Mouse (Mus musculus): ENCODE measurements at regions not wholly inside any gene's neighbourhood (a gene's known extent, or its start where the extent isn't known, plus 50 kb on each side); places are given as distances from the start of the nearest gene placed in this dataset.

GRCm38 (mm10) chr12:15717989-15718388, 98.7 kb downstream of the Trib2 start:
- TF ChIP-seq CTCF (IDR thresholded peaks at IDR 0.05; ENCODE audit: low read depth) (no peak; the same call in 1 of the 2 replicates), EP300 (IDR thresholded peaks at IDR 0.05; ENCODE audit: low read depth) (peak; percentile 84)
